21 mouse cellular contexts compared by ENCODE assay signal in the genomic region with DNA sequence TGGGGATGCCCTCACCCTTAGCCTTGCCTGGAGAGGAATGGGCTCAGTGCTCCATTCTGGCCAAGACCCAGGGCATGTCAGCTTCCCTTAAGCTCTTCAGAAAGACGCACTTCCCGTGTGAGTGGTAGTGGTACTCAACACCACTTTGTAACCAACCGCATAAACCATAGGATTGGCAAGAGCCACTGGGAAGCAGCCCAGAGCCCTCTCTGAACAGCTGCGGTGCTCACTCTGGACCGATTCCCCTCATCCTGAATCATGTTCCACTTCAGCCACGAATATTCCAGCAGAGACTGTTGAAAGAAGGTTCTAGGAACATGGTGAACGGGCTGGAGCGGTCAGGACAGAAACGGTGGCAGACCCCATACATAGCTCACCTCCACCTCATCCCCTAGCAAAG.
"Had no signal": no experiment of that assay in that cellular context is flagged by ENCODE, and none has a peak within 500 bp of the region (broad histone marks: within the 10 kb centered on the region; RNA-seq: fewer than 3 reads in every experiment).

No protein-coding gene starts in this region.

- DNase-seq: gastrocnemius, postnatal 14 days; gastrocnemius, postnatal 36 days; heart, adult 11 months; heart, adult 2 months; heart, postnatal 10 days; kidney, adult 18-20 months; kidney, adult 8-10 months; kidney, postnatal 10 days; kidney, postnatal 4 days; liver had no signal

- ATAC-seq: hindbrain, postnatal 0 days; intestine, embryonic 15.5 days; intestine, postnatal 0 days had no signal

- H3K9me3 ChIP-seq: heart, embryonic 13.5 days; hindbrain, embryonic 13.5 days; hindbrain, embryonic 15.5 days; intestine, embryonic 15.5 days; limb, embryonic 10.5 days; limb, embryonic 12.5 days had no signal

- H3K9ac ChIP-seq: hindbrain, embryonic 13.5 days; hindbrain, embryonic 15.5 days; intestine, embryonic 15.5 days; limb, embryonic 12.5 days had no signal

- H3K36me3 ChIP-seq: heart, embryonic 13.5 days; hindbrain, embryonic 13.5 days; hindbrain, embryonic 15.5 days; intestine, embryonic 15.5 days; limb, embryonic 10.5 days; limb, embryonic 12.5 days had no signal

- H3K4me2 ChIP-seq: heart, embryonic 11.5 days; heart, embryonic 13.5 days; hindbrain, embryonic 13.5 days; hindbrain, embryonic 15.5 days; intestine, embryonic 15.5 days; limb, embryonic 12.5 days had no signal

- H3K4me3 ChIP-seq: heart, adult 2 months; heart, embryonic 13.5 days; hindbrain, embryonic 13.5 days; hindbrain, embryonic 15.5 days; intestine, embryonic 15.5 days; layer of hippocampus, adult 2 months; left cerebral cortex, adult 2 months; limb, embryonic 10.5 days; limb, embryonic 12.5 days had no signal

- H3K27me3 ChIP-seq: heart, embryonic 13.5 days; hindbrain, embryonic 13.5 days; hindbrain, embryonic 15.5 days; intestine, embryonic 15.5 days; limb, embryonic 12.5 days had no signal

- H3K27ac ChIP-seq: heart, adult 2 months; hindbrain, embryonic 13.5 days; hindbrain, embryonic 15.5 days; hindbrain, postnatal 0 days; intestine, embryonic 15.5 days; layer of hippocampus, adult 2 months; left cerebral cortex, adult 2 months; limb, embryonic 10.5 days; limb, embryonic 12.5 days had no signal
